Mouse (Mus musculus) intestine, embryonic 14.5 days (tissue): Measurements from ENCODE around the gene Ascc1. TPM values are rescaled to one million over a fixed set of nuclear protein-coding genes. Genes with fewer than 3 reads are reported as not detected.

ENCODE experiments used
- ATAC-seq: fragments of 200-750 bp; cut with Nextera tagmentation; replicated peaks from 2 replicates; pipeline ENCODE4 v1.8.0; 2017; ENCODE audit warnings: low read depth, moderate number of reproducible peaks, moderate TSS enrichment, moderate library complexity; ENCODE audit not compliant: low FRiP score, low TSS enrichment
- DNase-seq: peaks from one replicate; pipeline ENCODE4 v3.0.0-alpha.2; 2018; ENCODE audit warnings: low spot score
- H3K27ac ChIP-seq: fragments of 300-500 bp; sonication (generic); 2 replicates; pipeline ENCODE4 v1.5.1; 2014; ENCODE audit warnings: low read depth, mild to moderate bottlenecking, control low read depth
- H3K27me3 ChIP-seq: fragments of 300-500 bp; sonication (generic); replicated peaks from 2 replicates; pipeline ENCODE4 v1.6.1; 2014; ENCODE audit warnings: low read length, control low read depth; ENCODE audit not compliant: control insufficient read depth, insufficient read depth
- H3K36me3 ChIP-seq: fragments of 300-500 bp; sonication (generic); 2 replicates; pipeline ENCODE4 v1.6.1; 2014; ENCODE audit warnings: low read length, control low read depth; ENCODE audit not compliant: control insufficient read depth, insufficient read depth
- H3K4me1 ChIP-seq: fragments of 300-500 bp; sonication (generic); replicated peaks from 2 replicates; pipeline ENCODE4 v1.6.1; 2014; ENCODE audit warnings: low read length, control low read depth, mixed read lengths; ENCODE audit not compliant: control insufficient read depth, insufficient read depth
- H3K4me2 ChIP-seq: fragments of 300-500 bp; sonication (generic); 2 replicates; pipeline ENCODE4 v1.6.1; 2014; ENCODE audit warnings: low read length
- H3K4me3 ChIP-seq: fragments of 300-500 bp; sonication (generic); 2 replicates; pipeline ENCODE4 v1.5.1; 2014; ENCODE audit warnings: low read depth, low read length, control low read depth, mixed read lengths
- H3K9ac ChIP-seq: fragments of 300-500 bp; sonication (generic); 2 replicates; pipeline ENCODE4 v1.6.1; 2014; ENCODE audit warnings: mild to moderate bottlenecking, low read length
- H3K9me3 ChIP-seq: fragments of 300-500 bp; sonication (generic); 2 replicates; pipeline ENCODE4 v1.6.1; 2016; ENCODE audit warnings: low read length, control low read depth; ENCODE audit not compliant: control insufficient read depth
- WGBS: fragments of 180-500 bp; shearing (Covaris S2); extraction: QIAGEN DNeasy Blood & Tissue Kit; methylation state at CpG from one replicate; pipeline ENCODE4 v1.1.7; 2014; 5-methylcytosine and 5-hydroxymethylcytosine counted together
- polyA plus RNA-seq: library from polyadenylated mRNA; unstranded; fragments of >200 nt; fragmentation: Nextera tagmentation; extraction: Ambion mirVana; gene quantifications from 2 replicates; pipeline ENCODE4 v1.2.1, GENCODE M21; 2014

Gene Ascc1
- polyA plus RNA-seq: 48.2 and 48.7 TPM in 2 replicates

GRCm38 (mm10) chr10:60002673-60003212 lies at the start of gene Ascc1, which contains the start of gene Anapc16:
TSS of gene Ascc1 (plus strand) at chr10:60002805.
TSS of gene Anapc16 (minus strand) at chr10:60003135.
- H3K9me3 ChIP-seq: no peaks in the 10 kb centered on the region
- no peaks in the 10 kb centered on the region for H3K27me3 ChIP-seq
- peaks cover 10% of the 10 kb centered on the region for H3K36me3 ChIP-seq
- peaks cover 15% of the 10 kb centered on the region for H3K4me1 ChIP-seq
- peak within 1 kb of the TSS; percentile 46 for H3K9ac ChIP-seq
- peak within 1 kb of the TSS; percentile 88 for H3K4me2 ChIP-seq
- peak within 1 kb of the TSS; percentile 93 for H3K27ac ChIP-seq
- H3K4me3 ChIP-seq: peak within 1 kb of the TSS; percentile 62
- peak; percentile 97 for ATAC-seq
- DNase-seq: peak; percentile 98
- 0% methylated on average over 51 of the region's 51 CpGs for WGBS

- Histone ChIP-seq H3K9ac (no peak overlapping the region), H3K36me3 (0 out of 2 replicates have a peak, but pooled peaks cover 5% of the 10 kb centered on the region), H3K27ac (no peak overlapping the region), H3K4me3 (no peak overlapping the region), H3K4me2 (no peak overlapping the region), H3K4me1 (peaks cover 41% of the 10 kb centered on the region), H3K27me3 (0 out of 2 replicates have a peak, but pooled peaks cover 3% of the 10 kb centered on the region), H3K9me3 (no peaks in the 10 kb centered on the region)
- ATAC-seq: no peak
- no peak for DNase-seq
- 25% methylated on average over 7 of the region's 7 CpGs for WGBS
These were observed 49.0 kb upstream of the Ascc1 start for GRCm38 (mm10) chr10:59953564-59954039.

GRCm38 (mm10) chr10:59956681-59957080 lies 45.9 kb upstream of the Ascc1 start:
- DNase-seq (no peak), ATAC-seq (no peak)
- no peak overlapping the region for H3K4me3 ChIP-seq
- no peaks in the 10 kb centered on the region for H3K36me3 ChIP-seq
- H3K9me3 ChIP-seq: no peaks in the 10 kb centered on the region
- no peak overlapping the region for H3K4me2 ChIP-seq
- no peak overlapping the region for H3K9ac ChIP-seq
- 68% methylated on average over 5 of the region's 5 CpGs for WGBS
- H3K27me3 ChIP-seq: 0 out of 2 replicates have a peak, but pooled peaks cover 3% of the 10 kb centered on the region
- H3K27ac ChIP-seq: no peak overlapping the region
- peaks cover 18% of the 10 kb centered on the region for H3K4me1 ChIP-seq

- 0 out of 2 replicates have a peak overlapping the region, but pooled peaks have one; percentile 10 for H3K9ac ChIP-seq
- H3K4me3 ChIP-seq: no peak overlapping the region
- H3K4me1 ChIP-seq: peaks cover 17% of the 10 kb centered on the region
- 0 out of 2 replicates have a peak, but pooled peaks cover 3% of the 10 kb centered on the region for H3K27me3 ChIP-seq
- no peaks in the 10 kb centered on the region for H3K36me3 ChIP-seq
- H3K9me3 ChIP-seq: no peaks in the 10 kb centered on the region
- no peak overlapping the region for H3K27ac ChIP-seq
- ATAC-seq (no peak), DNase-seq (no peak)
- WGBS: 26% methylated on average over 25 of the region's 25 CpGs
- H3K4me2 ChIP-seq: peak overlapping the region; percentile 22; the same call in 1 of the 2 replicates
These were observed 45.1 kb upstream of the Ascc1 start for GRCm38 (mm10) chr10:59957171-59958149.

- no peak overlapping the region for H3K4me2 ChIP-seq
- no peak overlapping the region for H3K9ac ChIP-seq
- no peak overlapping the region for H3K4me3 ChIP-seq
- no peak overlapping the region for H3K27ac ChIP-seq
- ATAC-seq (no peak), DNase-seq (no peak)
- H3K4me1 ChIP-seq: peaks cover 13% of the 10 kb centered on the region
- no peaks in the 10 kb centered on the region for H3K9me3 ChIP-seq
- 0 out of 2 replicates have a peak, but pooled peaks cover 3% of the 10 kb centered on the region for H3K27me3 ChIP-seq
- H3K36me3 ChIP-seq: no peaks in the 10 kb centered on the region
- 54% methylated on average over 5 of the region's 5 CpGs for WGBS
These were observed 44.1 kb upstream of the Ascc1 start for GRCm38 (mm10) chr10:59958458-59958857.

GRCm38 (mm10) chr10:59959517-59959916 lies 43.1 kb upstream of the Ascc1 start:
- Histone ChIP-seq H3K9me3 (no peaks in the 10 kb centered on the region), H3K4me1 (peaks cover 10% of the 10 kb centered on the region), H3K9ac (no peak overlapping the region), H3K36me3 (no peaks in the 10 kb centered on the region), H3K4me2 (no peak overlapping the region), H3K27me3 (0 out of 2 replicates have a peak, but pooled peaks cover 3% of the 10 kb centered on the region), H3K4me3 (no peak overlapping the region), H3K27ac (no peak overlapping the region)
- DNase-seq (no peak), ATAC-seq (no peak)
- WGBS: 79% methylated on average over 11 of the region's 12 CpGs

- no peak overlapping the region for H3K27ac ChIP-seq
- 53% methylated on average over 2 of the region's 2 CpGs for WGBS
- peaks cover 16% of the 10 kb centered on the region for H3K4me1 ChIP-seq
- no peak overlapping the region for H3K9ac ChIP-seq
- ATAC-seq (no peak), DNase-seq (no peak)
- H3K27me3 ChIP-seq: no peaks in the 10 kb centered on the region
- no peaks in the 10 kb centered on the region for H3K36me3 ChIP-seq
- 0 out of 2 replicates have a peak, but pooled peaks cover 3% of the 10 kb centered on the region for H3K9me3 ChIP-seq
- H3K4me3 ChIP-seq: no peak overlapping the region
- no peak overlapping the region for H3K4me2 ChIP-seq
These were observed 39.0 kb upstream of the Ascc1 start for GRCm38 (mm10) chr10:59963609-59964008.

- H3K4me1 ChIP-seq: peaks cover 19% of the 10 kb centered on the region
- 5% methylated on average over 21 of the region's 23 CpGs for WGBS
- peak overlapping the region; percentile 80 for H3K27ac ChIP-seq
- H3K4me2 ChIP-seq: peak overlapping the region; percentile 40
- no peaks in the 10 kb centered on the region for H3K27me3 ChIP-seq
- DNase-seq: peak; percentile 81
- 0 out of 2 replicates have a peak, but pooled peaks cover 3% of the 10 kb centered on the region for H3K9me3 ChIP-seq
- peak; percentile 70 for ATAC-seq
- H3K9ac ChIP-seq: peak overlapping the region; percentile 5; the same call in 1 of the 2 replicates
- no peaks in the 10 kb centered on the region for H3K36me3 ChIP-seq
- no peak overlapping the region for H3K4me3 ChIP-seq
These were observed 37.9 kb upstream of the Ascc1 start for GRCm38 (mm10) chr10:59964504-59965361.
